Mouse (Mus musculus) cerebellum, adult 2 months (tissue): ENCODE measurements around the gene Cdh23. TPM values are rescaled to one million over a fixed set of nuclear protein-coding genes. Genes with fewer than 3 reads are reported as not detected.
A peak's percentile ranks its signal among the peaks of the same experiment; 100 is the strongest.

ENCODE experiments used
- DNase-seq, 2 experiments: peaks; one replicate each; pipeline ENCODE4 v3.0.0; 2021
- H3K27ac ChIP-seq: fragments of 200-500 bp; 2 replicates; pipeline ENCODE4 v1.5.1; 2012; ENCODE audit warnings: low read length, control low read depth, inconsistent platforms; ENCODE audit not compliant: insufficient read depth
- H3K27me3 ChIP-seq: fragments of 200-500 bp; 2 replicates; pipeline ENCODE4 v1.6.1; 2012; ENCODE audit warnings: inconsistent platforms, mild to moderate bottlenecking, low read length, moderate library complexity; ENCODE audit not compliant: control insufficient read depth, insufficient read depth
- H3K4me1 ChIP-seq: fragments of 200-500 bp; 2 replicates; pipeline ENCODE4 v1.6.1; 2011; ENCODE audit warnings: low read length; ENCODE audit not compliant: control insufficient read depth, insufficient read depth
- H3K4me3 ChIP-seq: fragments of 200-500 bp; replicated peaks from 2 replicates; pipeline ENCODE3; 2011; ENCODE audit warnings: mild to moderate bottlenecking, low read depth, low read length, control low read depth; ENCODE audit not compliant: insufficient read depth
- CTCF ChIP-seq: fragments of 200-500 bp; IDR thresholded peaks from 2 replicates; pipeline ENCODE4 v1.5.1; 2011; ENCODE audit warnings: low read depth, mild to moderate bottlenecking, control low read depth, low read length, moderate library complexity, borderline replicate concordance; ENCODE audit not compliant: insufficient read depth
- POLR2A ChIP-seq: fragments of 200-500 bp; IDR thresholded peaks from 2 replicates; pipeline ENCODE4 v1.6.1; 2011; ENCODE audit warnings: low read length, control low read depth, borderline replicate concordance; ENCODE audit not compliant: insufficient read depth
- WGBS: fragments of 180-500 bp; shearing (Covaris S2); methylation state at CpG from one replicate; pipeline ENCODE4 v1.1.7; 2018; 5-methylcytosine and 5-hydroxymethylcytosine counted together
- polyA plus RNA-seq: library from polyadenylated mRNA; depleted of rRNA; stranded (reverse); fragments of >200 nt; gene quantifications from 2 replicates; pipeline ENCODE4 v1.2.3, GENCODE M21; 2012

The Cdh23 gene
- polyA plus RNA-seq, 1 experiment, result 2.7 TPM

DNA sequence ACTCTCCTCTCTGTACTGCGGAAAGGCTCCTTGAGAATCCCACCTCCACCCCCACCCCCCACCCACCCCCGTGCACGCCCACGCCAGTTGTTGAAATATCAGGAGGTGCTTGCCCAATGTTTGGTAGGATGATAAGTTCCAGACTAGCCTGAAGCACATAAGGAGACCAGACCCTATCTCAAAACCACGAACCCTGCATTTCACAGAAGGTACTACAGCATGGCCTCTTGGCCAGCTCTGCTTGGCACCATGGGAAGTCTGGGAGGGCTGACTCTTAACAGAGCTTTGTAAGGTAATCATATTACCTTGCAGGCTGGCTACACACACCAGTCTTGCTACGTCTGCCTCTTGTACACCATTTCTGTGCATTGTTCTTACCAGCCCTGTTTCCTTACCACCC, 424.0 kb downstream of the Cdh23 start:
- Histone ChIP-seq H3K4me1 (no peaks in the 10 kb centered on the region), H3K27ac (no peak overlapping the region), H3K4me3 (no peak overlapping the region), H3K27me3 (no peaks in the 10 kb centered on the region)
- TF ChIP-seq POLR2A (no peak), CTCF (no peak)
- no peak for DNase-seq
- 83% methylated on average over 6 of the region's 6 CpGs for WGBS

GRCm38 (mm10) chr10:60271015-60271414, 425.3 kb downstream of the Cdh23 start:
- WGBS, result 96% methylated on average over 6 of the region's 6 CpGs
- TF ChIP-seq POLR2A (no peak), CTCF (no peak)
- Histone ChIP-seq H3K4me1 (no peaks in the 10 kb centered on the region), H3K27ac (no peak overlapping the region), H3K4me3 (no peak overlapping the region), H3K27me3 (no peaks in the 10 kb centered on the region)
- no peak for DNase-seq

GRCm38 (mm10) chr10:60269141-60270064, 426.9 kb downstream of the Cdh23 start:
- Histone ChIP-seq H3K27ac (no peak overlapping the region), H3K4me1 (no peaks in the 10 kb centered on the region), H3K27me3 (no peaks in the 10 kb centered on the region), H3K4me3 (no peak overlapping the region)
- DNase-seq, result no peak
- 61% methylated on average over 13 of the region's 13 CpGs for WGBS
- no peak for TF ChIP-seq POLR2A
- no peak for TF ChIP-seq CTCF

- DNase-seq, result no peak
- H3K4me3 ChIP-seq, result no peak overlapping the region
- H3K27ac ChIP-seq, result no peak overlapping the region
- H3K4me1 ChIP-seq, result no peaks in the 10 kb centered on the region
- 92% methylated on average over 11 of the region's 11 CpGs for WGBS
- no peaks in the 10 kb centered on the region for H3K27me3 ChIP-seq
- TF ChIP-seq POLR2A, result no peak
- TF ChIP-seq CTCF, result no peak
These were observed 427.6 kb downstream of the Cdh23 start for GRCm38 (mm10) chr10:60268738-60269137.

- H3K27me3 ChIP-seq, result no peaks in the 10 kb centered on the region
- no peak for TF ChIP-seq POLR2A
- no peak for TF ChIP-seq CTCF
- no peak overlapping the region for H3K4me3 ChIP-seq
- no peak for DNase-seq
- no peak overlapping the region for H3K27ac ChIP-seq
- WGBS, result 64% methylated on average over 8 of the region's 8 CpGs
- no peaks in the 10 kb centered on the region for H3K4me1 ChIP-seq
These were observed 429.4 kb downstream of the Cdh23 start for GRCm38 (mm10) chr10:60266842-60267401.

GRCm38 (mm10) chr10:60265252-60265651, 431.0 kb downstream of the Cdh23 start:
- no peak for TF ChIP-seq CTCF
- no peak for TF ChIP-seq POLR2A
- Histone ChIP-seq H3K4me3 (no peak overlapping the region), H3K4me1 (no peaks in the 10 kb centered on the region), H3K27ac (no peak overlapping the region), H3K27me3 (no peaks in the 10 kb centered on the region)
- DNase-seq, result no peak
- 61% methylated on average over 10 of the region's 10 CpGs for WGBS

DNA sequence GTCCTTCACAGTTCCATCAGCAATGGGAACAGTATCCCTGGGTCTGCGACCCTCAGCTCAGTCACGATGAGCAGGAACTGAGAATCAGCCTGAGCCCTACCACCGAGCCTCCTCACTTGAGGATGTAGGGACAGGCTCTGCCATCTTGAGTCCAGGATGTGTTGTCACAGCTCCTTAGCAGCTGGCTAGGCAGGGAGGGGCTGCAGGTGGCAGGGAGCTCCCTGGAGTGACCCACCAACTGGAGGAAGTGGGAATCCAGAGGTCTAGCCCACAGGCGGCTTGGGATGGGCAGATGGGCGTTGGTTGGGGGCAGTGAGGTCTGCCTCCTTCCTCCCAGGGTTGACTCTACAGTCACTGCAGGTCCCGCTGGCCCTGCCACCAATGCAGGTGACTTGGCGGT, 432.9 kb downstream of the Cdh23 start:
- Histone ChIP-seq H3K4me3 (no peak overlapping the region), H3K27ac (no peak overlapping the region), H3K4me1 (no peaks in the 10 kb centered on the region), H3K27me3 (no peaks in the 10 kb centered on the region)
- 92% methylated on average over 7 of the region's 7 CpGs for WGBS
- TF ChIP-seq CTCF, result no peak
- no peak for TF ChIP-seq POLR2A
- DNase-seq, result no peak

- Histone ChIP-seq H3K27ac (no peak overlapping the region), H3K27me3 (no peaks in the 10 kb centered on the region), H3K4me3 (no peak overlapping the region), H3K4me1 (no peaks in the 10 kb centered on the region)
- no peak for TF ChIP-seq POLR2A
- no peak for TF ChIP-seq CTCF
- peak; percentile 39 to 56 for DNase-seq
- 20% methylated on average over 3 of the region's 3 CpGs for WGBS
These were observed 433.9 kb downstream of the Cdh23 start for GRCm38 (mm10) chr10:60262386-60262785.
